Mouse (Mus musculus) stomach, embryonic 15.5 days (tissue): Measurements from ENCODE around the gene Mtor. TPM values are rescaled to one million over a fixed set of nuclear protein-coding genes. Genes with fewer than 3 reads are reported as not detected.

Experiments used
- ATAC-seq: fragments of 200-750 bp; cut with Nextera tagmentation; 2 replicates; pipeline ENCODE4 v1.8.0; 2017; ENCODE audit warnings: low read depth, moderate number of reproducible peaks, moderate TSS enrichment; ENCODE audit not compliant: insufficient read depth, low FRiP score
- H3K27ac ChIP-seq: fragments of 300-500 bp; sonication (generic); 2 replicates; pipeline ENCODE4 v1.5.1; 2015; ENCODE audit warnings: mild to moderate bottlenecking, inconsistent platforms
- H3K27me3 ChIP-seq: fragments of 300-500 bp; sonication (generic); replicated peaks from 2 replicates; pipeline ENCODE4 v1.6.1; 2015; ENCODE audit warnings: inconsistent platforms
- H3K36me3 ChIP-seq: fragments of 300-500 bp; sonication (generic); 2 replicates; pipeline ENCODE4 v1.6.1; 2015; ENCODE audit warnings: inconsistent platforms
- H3K4me1 ChIP-seq: fragments of 300-500 bp; sonication (generic); 2 replicates; pipeline ENCODE4 v1.6.1; 2015; ENCODE audit warnings: inconsistent platforms
- H3K4me2 ChIP-seq: fragments of 300-500 bp; sonication (generic); 2 replicates; pipeline ENCODE4 v1.6.1; 2015; ENCODE audit warnings: mild to moderate bottlenecking, inconsistent platforms
- H3K4me3 ChIP-seq: fragments of 300-500 bp; sonication (generic); replicated peaks from 2 replicates; pipeline ENCODE4 v1.5.1; 2015; ENCODE audit warnings: inconsistent platforms
- H3K9ac ChIP-seq: fragments of 300-500 bp; sonication (generic); 2 replicates; pipeline ENCODE4 v1.6.1; 2015; ENCODE audit warnings: inconsistent platforms
- H3K9me3 ChIP-seq: fragments of 300-500 bp; sonication (generic); 2 replicates; pipeline ENCODE4 v1.6.1; 2016; ENCODE audit warnings: inconsistent platforms
- WGBS: fragments of 180-500 bp; shearing (Covaris S2); methylation state at CpG from one replicate; pipeline ENCODE4 v1.1.7; 2015; 5-methylcytosine and 5-hydroxymethylcytosine counted together
- polyA plus RNA-seq: library from polyadenylated mRNA; unstranded; fragments of >200 nt; fragmentation: Nextera tagmentation; extraction: Ambion mirVana; gene quantifications from 2 replicates; pipeline ENCODE4 v1.2.1, GENCODE M21; 2015

Gene Mtor
- polyA plus RNA-seq, 1 experiment from 2014 or later, result 12.3 TPM

- no peak for ATAC-seq
- WGBS, result 3% methylated on average over 18 of the region's 18 CpGs
- H3K4me2 ChIP-seq, result peak overlapping the region; percentile 87
- no peaks in the 10 kb centered on the region for H3K27me3 ChIP-seq
- H3K27ac ChIP-seq, result peak overlapping the region; percentile 55
- peak overlapping the region; percentile 10; the same call in 1 of the 2 replicates for H3K9ac ChIP-seq
- H3K9me3 ChIP-seq, result no peaks in the 10 kb centered on the region
- H3K36me3 ChIP-seq, result peaks cover 25% of the 10 kb centered on the region
- peak overlapping the region; percentile 100 for H3K4me3 ChIP-seq
- H3K4me1 ChIP-seq, result peaks cover 12% of the 10 kb centered on the region
Measured at GRCm38 (mm10) chr4:148590421-148591170, 142.2 kb downstream of the Mtor start.

GRCm38 (mm10) chr4:148591171-148591630 lies 142.8 kb downstream of the Mtor start, which contains the start of gene Srm:
Gene Srm, plus strand, starts transcription at chr4:148591503.
- H3K36me3 ChIP-seq, result peaks cover 31% of the 10 kb centered on the region
- ATAC-seq, result peak; percentile 99
- H3K4me2 ChIP-seq, result peak within 1 kb of the TSS; percentile 87
- peak within 1 kb of the TSS; percentile 55 for H3K27ac ChIP-seq
- WGBS, result 1% methylated on average over 48 of the region's 50 CpGs
- H3K27me3 ChIP-seq, result no peaks in the 10 kb centered on the region
- peak within 1 kb of the TSS; percentile 92 for H3K9ac ChIP-seq
- H3K4me3 ChIP-seq, result peak within 1 kb of the TSS; percentile 100
- no peaks in the 10 kb centered on the region for H3K9me3 ChIP-seq
- H3K4me1 ChIP-seq, result peaks cover 12% of the 10 kb centered on the region

GRCm38 (mm10) chr4:148591637-148592380 lies 143.4 kb downstream of the Mtor start:
- peak; percentile 5; the same call in 1 of the 2 replicates for ATAC-seq
- Histone ChIP-seq H3K4me3 (peak overlapping the region; percentile 100), H3K27ac (peak overlapping the region; percentile 44; the same call in 1 of the 2 replicates)

GRCm38 (mm10) chr4:148593996-148594395 lies 145.6 kb downstream of the Mtor start:
- Histone ChIP-seq H3K4me1 (peaks cover 12% of the 10 kb centered on the region), H3K36me3 (peaks cover 53% of the 10 kb centered on the region), H3K27me3 (no peaks in the 10 kb centered on the region), H3K9ac (no peak overlapping the region), H3K4me3 (no peak overlapping the region), H3K27ac (no peak overlapping the region), H3K9me3 (no peaks in the 10 kb centered on the region), H3K4me2 (no peak overlapping the region)
- 95% methylated on average over 11 of the region's 11 CpGs for WGBS
- no peak for ATAC-seq

More at GRCm38 (mm10) chr4:148591637-148592380, 143.4 kb downstream of the Mtor start:
- H3K4me1 ChIP-seq, result peaks cover 12% of the 10 kb centered on the region
- peak overlapping the region; percentile 87 for H3K4me2 ChIP-seq
- H3K9ac ChIP-seq, result peak overlapping the region; percentile 92
- peaks cover 37% of the 10 kb centered on the region for H3K36me3 ChIP-seq
- under 1% methylated on average over 52 of the region's 53 CpGs for WGBS
- no peaks in the 10 kb centered on the region for H3K9me3 ChIP-seq
- no peaks in the 10 kb centered on the region for H3K27me3 ChIP-seq

- no peak overlapping the region for H3K4me3 ChIP-seq
Measured at GRCm38 (mm10) chr4:148595916-148596315, 147.5 kb downstream of the Mtor start.

GRCm38 (mm10) chr4:148596731-148597130 lies 148.3 kb downstream of the Mtor start:
- no peak overlapping the region for H3K27ac ChIP-seq
- H3K9ac ChIP-seq, result no peak overlapping the region
- 0 out of 2 replicates have a peak, but pooled peaks cover 8% of the 10 kb centered on the region for H3K4me1 ChIP-seq
- H3K36me3 ChIP-seq, result peaks cover 57% of the 10 kb centered on the region
- WGBS, result 95% methylated on average over 3 of the region's 3 CpGs
- no peaks in the 10 kb centered on the region for H3K9me3 ChIP-seq
- no peak for ATAC-seq
- H3K4me3 ChIP-seq, result no peak overlapping the region
- H3K4me2 ChIP-seq, result no peak overlapping the region
- H3K27me3 ChIP-seq, result no peaks in the 10 kb centered on the region

More at GRCm38 (mm10) chr4:148595916-148596315, 147.5 kb downstream of the Mtor start:
- Histone ChIP-seq H3K4me2 (no peak overlapping the region), H3K27ac (no peak overlapping the region), H3K9me3 (no peaks in the 10 kb centered on the region), H3K36me3 (peaks cover 57% of the 10 kb centered on the region), H3K27me3 (no peaks in the 10 kb centered on the region), H3K4me1 (0 out of 2 replicates have a peak, but pooled peaks cover 8% of the 10 kb centered on the region), H3K9ac (no peak overlapping the region)
- WGBS, result 79% methylated on average over 6 of the region's 6 CpGs
- no peak for ATAC-seq

- Histone ChIP-seq H3K4me1 (no peaks in the 10 kb centered on the region), H3K9me3 (no peaks in the 10 kb centered on the region), H3K4me3 (no peak overlapping the region), H3K36me3 (peaks cover 49% of the 10 kb centered on the region), H3K4me2 (no peak overlapping the region), H3K27me3 (no peaks in the 10 kb centered on the region), H3K27ac (no peak overlapping the region), H3K9ac (no peak overlapping the region)
- no peak for ATAC-seq
- WGBS, result 91% methylated on average over 12 of the region's 12 CpGs
Measured at GRCm38 (mm10) chr4:148598826-148599225, 150.4 kb downstream of the Mtor start.

- no peak overlapping the region for H3K27ac ChIP-seq
- 79% methylated on average over 4 of the region's 4 CpGs for WGBS
Measured at GRCm38 (mm10) chr4:148600316-148600715, 151.9 kb downstream of the Mtor start.

GRCm38 (mm10) chr4:148601871-148602270 lies 153.5 kb downstream of the Mtor start:
- Histone ChIP-seq H3K9me3 (no peaks in the 10 kb centered on the region), H3K9ac (no peak overlapping the region), H3K27me3 (no peaks in the 10 kb centered on the region), H3K36me3 (peaks cover 19% of the 10 kb centered on the region), H3K4me3 (no peak overlapping the region), H3K27ac (no peak overlapping the region), H3K4me1 (no peaks in the 10 kb centered on the region), H3K4me2 (no peak overlapping the region)
- no peak for ATAC-seq
- 72% methylated on average over 4 of the region's 4 CpGs for WGBS

More at GRCm38 (mm10) chr4:148600316-148600715, 151.9 kb downstream of the Mtor start:
- H3K9ac ChIP-seq, result no peak overlapping the region
- peaks cover 34% of the 10 kb centered on the region for H3K36me3 ChIP-seq
- H3K9me3 ChIP-seq, result no peaks in the 10 kb centered on the region
- H3K27me3 ChIP-seq, result no peaks in the 10 kb centered on the region
- no peaks in the 10 kb centered on the region for H3K4me1 ChIP-seq
- H3K4me3 ChIP-seq, result no peak overlapping the region
- no peak overlapping the region for H3K4me2 ChIP-seq
- ATAC-seq, result no peak

- no peak within 1 kb of the TSS for H3K4me3 ChIP-seq
- H3K9me3 ChIP-seq, result no peaks in the 10 kb centered on the region
- no peaks in the 10 kb centered on the region for H3K27me3 ChIP-seq
- H3K36me3 ChIP-seq, result peaks cover 14% of the 10 kb centered on the region
- 85% methylated on average over 14 of the region's 14 CpGs for WGBS
- no peak for ATAC-seq
- H3K4me1 ChIP-seq, result no peaks in the 10 kb centered on the region
- no peak within 1 kb of the TSS for H3K4me2 ChIP-seq
- no peak within 1 kb of the TSS for H3K27ac ChIP-seq
- H3K9ac ChIP-seq, result no peak within 1 kb of the TSS
Measured at GRCm38 (mm10) chr4:148602357-148603120, 154.1 kb downstream of the Mtor start, which contains the start of gene Masp2. Gene Masp2, plus strand, starts transcription at chr4:148602554.

GRCm38 (mm10) chr4:148603376-148604139 lies 155.1 kb downstream of the Mtor start:
- Histone ChIP-seq H3K4me3 (no peak overlapping the region), H3K4me2 (no peak overlapping the region), H3K27ac (no peak overlapping the region), H3K36me3 (peaks cover 9% of the 10 kb centered on the region), H3K9me3 (no peaks in the 10 kb centered on the region), H3K27me3 (no peaks in the 10 kb centered on the region), H3K9ac (no peak overlapping the region), H3K4me1 (no peaks in the 10 kb centered on the region)
- ATAC-seq, result no peak
- 66% methylated on average over 10 of the region's 10 CpGs for WGBS
